Mouse (Mus musculus): ENCODE results near the gene Prm3.
A peak's percentile ranks its signal among the peaks of the same experiment; 100 is the strongest.

Prm3 gene

GRCm38 (mm10) chr16:10771769-10772510, 18.8 kb downstream of the Prm3 start:
- no peak for DNase-seq (ENCODE audit: low read depth, low spot score)

DNA sequence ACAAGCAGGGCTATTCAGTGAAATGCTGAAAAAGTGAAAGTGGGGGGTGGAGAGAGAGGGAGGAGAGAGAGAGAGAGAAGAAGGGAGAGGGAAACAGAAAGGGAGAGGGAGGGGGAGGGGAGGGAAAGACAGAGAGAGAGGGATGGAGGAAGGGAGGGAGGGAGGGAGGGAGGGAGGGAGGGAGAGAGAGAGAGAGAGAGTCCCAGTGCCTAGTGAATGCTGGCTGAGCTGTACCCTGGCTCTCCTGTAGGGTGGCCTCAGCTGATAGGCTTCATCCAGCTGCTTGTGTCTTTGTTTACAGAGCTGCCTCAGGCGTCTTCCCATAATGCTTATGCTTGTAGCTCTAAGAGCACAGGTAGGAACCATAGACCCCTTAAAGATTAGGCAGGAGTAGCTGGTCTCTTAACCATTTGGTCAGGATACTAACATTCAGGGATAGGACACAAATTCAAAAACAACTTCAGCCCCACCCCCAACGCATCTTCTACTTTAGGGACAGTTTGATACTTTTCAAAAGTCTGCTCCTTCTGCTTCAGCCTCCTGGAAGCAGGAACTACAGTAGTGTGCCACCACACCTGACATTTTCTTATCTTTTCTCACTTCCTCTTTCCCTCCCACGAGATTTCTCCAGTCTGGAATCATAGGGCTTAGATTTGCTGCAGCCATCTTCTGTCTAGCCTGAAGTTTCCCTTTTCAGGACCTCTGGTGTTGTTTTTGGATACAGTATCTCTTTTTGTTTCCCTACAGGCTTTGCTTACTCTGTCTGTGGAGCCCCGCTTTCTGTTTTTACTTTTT, 20.0 kb downstream of the Prm3 start:
- no peak for DNase-seq (ENCODE audit: low read depth, low spot score)

GRCm38 (mm10) chr16:10769661-10770060, 21.1 kb downstream of the Prm3 start:
- DNase-seq (ENCODE audit: low read depth, low spot score): no peak

- DNase-seq (ENCODE audit: low read depth, low spot score): no peak
These were observed 21.9 kb downstream of the Prm3 start for GRCm38 (mm10) chr16:10768821-10769220.

DNA sequence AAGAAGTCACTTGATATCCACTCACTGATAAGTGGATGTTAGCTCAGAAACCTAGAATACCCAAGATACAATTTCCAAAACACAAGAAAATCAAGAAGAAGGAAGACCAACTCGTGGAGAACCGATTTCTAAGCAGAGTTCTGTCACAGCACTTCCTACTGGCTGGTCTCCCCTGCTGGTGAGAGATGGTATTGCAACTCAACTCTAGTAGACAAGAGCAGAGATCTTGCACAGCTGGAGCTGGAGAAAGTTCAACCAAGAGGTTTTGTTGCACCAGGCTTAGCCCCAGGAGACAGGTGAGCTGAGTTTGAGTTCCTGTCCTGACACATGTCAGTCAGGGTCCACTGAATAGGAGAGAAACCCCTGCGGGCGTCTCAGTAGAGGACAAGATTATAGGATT, 23.6 kb downstream of the Prm3 start:
- DNase-seq (ENCODE audit: low read depth, low spot score): peak; percentile 44

DNA sequence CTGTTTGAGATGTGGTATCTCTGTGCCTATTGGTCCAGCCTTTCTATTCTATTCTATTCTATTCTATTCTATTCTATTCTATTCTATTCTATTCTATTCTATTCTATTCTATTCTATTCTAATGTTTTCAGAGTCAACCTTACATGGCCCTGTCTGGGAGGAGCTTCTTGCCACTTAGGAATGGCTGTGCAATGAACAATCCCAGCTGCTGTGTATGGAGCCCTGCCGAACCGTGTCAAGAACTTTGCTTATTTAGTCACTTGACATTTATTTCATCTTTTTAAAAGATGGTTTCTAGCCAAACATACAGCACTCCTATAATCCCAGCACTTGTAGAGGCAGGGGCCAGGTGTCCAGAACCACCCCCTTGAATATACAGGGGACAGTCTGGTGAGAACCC, 26.4 kb downstream of the Prm3 start:
- no peak for DNase-seq (ENCODE audit: low read depth, low spot score)

GRCm38 (mm10) chr16:10763540-10764264, 27.0 kb downstream of the Prm3 start:
- no peak for DNase-seq (ENCODE audit: low read depth, low spot score)

GRCm38 (mm10) chr16:10762569-10763180, 28.0 kb downstream of the Prm3 start:
- DNase-seq (ENCODE audit: low read depth, low spot score): no peak

- DNase-seq (ENCODE audit: low read depth, low spot score): no peak
These were observed 29.5 kb downstream of the Prm3 start for GRCm38 (mm10) chr16:10761182-10761581.

DNA sequence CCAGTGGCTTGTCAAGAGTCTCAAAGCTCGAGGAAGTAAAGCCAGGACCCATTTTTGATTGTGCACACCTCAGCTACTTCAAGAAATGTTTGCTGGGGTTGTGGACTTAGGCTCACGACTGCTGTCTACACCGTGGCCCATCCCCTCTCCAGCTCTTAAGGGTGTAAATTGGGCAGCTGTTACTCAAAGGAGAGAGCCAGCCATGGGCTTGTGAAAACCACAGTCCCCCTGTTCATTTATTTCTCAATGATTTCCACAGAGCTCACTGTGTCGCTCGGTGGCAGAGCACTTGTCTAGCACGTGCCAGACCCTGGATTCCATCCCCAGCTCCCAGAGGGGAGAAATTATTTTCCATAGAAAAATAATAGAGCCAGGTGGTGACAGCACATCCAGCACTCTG, 34.5 kb downstream of the Prm3 start:
- DNase-seq (ENCODE audit: low read depth, low spot score): no peak

GRCm38 (mm10) chr16:10754521-10755296, 36.0 kb downstream of the Prm3 start:
- DNase-seq (ENCODE audit: low read depth, low spot score): peak; percentile 2

DNA sequence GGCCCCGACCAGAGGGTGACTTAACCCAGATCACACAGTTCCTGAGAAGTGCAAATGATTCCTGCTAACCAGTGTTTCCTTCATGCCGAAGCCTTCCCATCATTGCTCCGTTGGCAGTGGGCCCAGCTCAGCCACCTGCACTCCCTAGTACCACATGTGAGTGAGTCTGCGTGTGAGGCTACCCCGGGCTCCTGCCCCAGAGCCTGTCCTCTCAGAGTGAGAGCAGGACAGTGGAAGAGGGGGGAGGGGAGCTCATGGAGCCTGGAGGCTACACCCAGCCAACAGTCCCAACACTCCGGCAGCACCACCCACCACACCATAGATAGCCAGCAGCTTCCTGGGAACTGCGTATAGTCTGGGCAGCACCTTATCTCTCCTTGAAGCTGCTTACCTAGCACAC, 40.9 kb downstream of the Prm3 start:
- no peak for DNase-seq (ENCODE audit: low read depth, low spot score)

GRCm38 (mm10) chr16:10749226-10749625, 41.5 kb downstream of the Prm3 start:
- DNase-seq (ENCODE audit: low read depth, low spot score): no peak

DNA sequence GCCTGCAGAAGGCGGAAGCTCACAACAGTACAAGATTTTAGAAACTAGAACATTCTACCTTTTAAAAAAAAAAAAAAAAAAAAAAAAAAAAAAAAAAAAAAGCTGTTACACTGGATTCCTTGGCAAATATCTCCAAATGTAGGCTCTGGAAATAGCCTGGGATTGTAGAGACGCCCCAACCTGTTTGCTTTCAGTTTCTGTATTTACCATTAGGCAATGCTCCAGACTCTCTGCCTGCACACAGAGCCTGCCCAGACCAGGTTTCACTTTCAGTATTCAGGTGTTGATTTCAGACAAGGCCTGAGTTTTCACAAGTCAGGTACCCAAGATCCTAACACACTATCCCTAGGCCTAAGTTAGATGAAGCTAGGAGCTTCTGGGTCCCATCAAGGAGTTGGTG, 49.6 kb downstream of the Prm3 start:
- no peak for DNase-seq (ENCODE audit: low read depth, low spot score)

All from retina, adult 2 months (tissue).